In genomic region chr2:104087562-104087961, GRCm38 (mm10) we compare ENCODE assay signal across 29 mouse cellular contexts. TPM values are rescaled to one million over a fixed set of nuclear protein-coding genes. Genes with fewer than 3 reads are reported as not detected.
DNase-seq lines count a peak whose midpoint lies in the region; ATAC-seq and TF ChIP-seq lines count a peak whose summit lies in the region.
"Not testable (repeated sequence)": the region's sequence is repeated elsewhere in the genome, so short reads cannot be mapped to it uniquely, and the experiment has no call there.
"Had no signal": no experiment of that assay in that cellular context is flagged by ENCODE, and none has a peak within 500 bp of the region (broad histone marks: within the 10 kb centered on the region; RNA-seq: fewer than 3 reads in every experiment).

No protein-coding gene starts in this region.

- H3K9me3 ChIP-seq in MEL (replicated peaks; ENCODE audit: insufficient read depth, low read length); liver, embryonic 11.5 days (ENCODE audit: control insufficient read depth, low read length); liver, embryonic 14.5 days (ENCODE audit: control insufficient read depth, low read length); liver, postnatal 0 days (ENCODE audit: low read length): not testable (repeated sequence)

- peak; percentile 33; the same call in 1 of the 2 replicates for ATAC-seq in erythroid progenitor cell, adult 5-6 weeks (replicated peaks; ENCODE audit: low FRiP score, poor library complexity, severe bottlenecking)
- ATAC-seq in liver, embryonic 11.5 days (replicated peaks; ENCODE audit: low FRiP score): peak; percentile 90
- ATAC-seq in liver, embryonic 14.5 days (ENCODE audit: insufficient read depth): peak; percentile 81
- ATAC-seq in liver, postnatal 0 days: peak; percentile 54

- not testable (repeated sequence) for H3K4me2 ChIP-seq in liver, embryonic 11.5 days; liver, embryonic 14.5 days (ENCODE audit: low read depth); liver, postnatal 0 days (ENCODE audit: low read depth, low read length)

- not testable (repeated sequence) for TF ChIP-seq RAD21 in MEL (IDR thresholded peaks at IDR 0.05; ENCODE audit: low read depth, low read length)

- H3K4me3 ChIP-seq in MEL (ENCODE audit: control insufficient read depth in 1 of 2, insufficient read depth in 1 of 2, low read depth in 2 of 2, low read length in 2 of 2); liver, embryonic 11.5 days (ENCODE audit: low read depth, low read length); liver, embryonic 14.5 days (ENCODE audit: insufficient read depth in 1 of 2, low read depth in 2 of 2, low read length in 2 of 2); liver, postnatal 0 days (ENCODE audit: low read depth, low read length): not testable (repeated sequence)

- H3K36me3 ChIP-seq in MEL (ENCODE audit: control insufficient read depth in 1 of 2, insufficient read depth in 2 of 2, low read length in 2 of 2); liver, embryonic 11.5 days (ENCODE audit: control insufficient read depth, insufficient read depth, low read length); liver, embryonic 14.5 days (replicated peaks; ENCODE audit: control insufficient read depth, insufficient read depth, low read depth); liver, postnatal 0 days (replicated peaks; ENCODE audit: insufficient read depth, low read length): not testable (repeated sequence)

- peak; percentile 39 for DNase-seq in MEL (ENCODE audit: low read depth, low spot score)
- peak; percentile 53 for DNase-seq in c-Kit-positive CD71-positive TER-119-positive erythroid progenitor cells, embryonic 14.5 days (ENCODE audit: low spot score)
- DNase-seq in liver, embryonic 11.5 days (ENCODE audit: low spot score); liver, embryonic 14.5 days (ENCODE audit: low read depth in 3 of 3, low spot score in 3 of 3): not testable (repeated sequence)
- DNase-seq in liver, postnatal 0 days: peak; percentile 8

- TF ChIP-seq POLR2A in MEL (IDR thresholded peaks at IDR 0.05; ENCODE audit: control insufficient read depth in 1 of 2, insufficient read depth in 1 of 2, low read depth in 1 of 2, low read length in 2 of 2, poor library complexity in 1 of 2): not testable (repeated sequence)

- not testable (repeated sequence) for H3K27ac ChIP-seq in MEL (ENCODE audit: control insufficient read depth, low read depth, low read length); liver, embryonic 11.5 days (ENCODE audit: low read depth, low read length)
- H3K27ac ChIP-seq in liver, embryonic 14.5 days: peak overlapping the region; percentile 56
- peak overlapping the region; percentile 11; the same call in 1 of the 2 replicates for H3K27ac ChIP-seq in liver, postnatal 0 days (ENCODE audit: low read depth)

- not testable (repeated sequence) for TF ChIP-seq CTCF in MEL (IDR thresholded peaks at IDR 0.05 in 2 of 3, conservative IDR thresholded peaks at IDR 0.05 in 1 of 3; ENCODE audit: control insufficient read depth in 1 of 3, insufficient read depth in 1 of 3, low read depth in 2 of 3, low read length in 3 of 3, poor library complexity in 1 of 3, severe bottlenecking in 1 of 3); liver, embryonic 14.5 days (IDR thresholded peaks at IDR 0.05; ENCODE audit: low read depth); liver, postnatal 0 days (IDR thresholded peaks at IDR 0.05; ENCODE audit: low read depth)

- H3K27me3 ChIP-seq in MEL (ENCODE audit: control insufficient read depth in 1 of 2, insufficient read depth in 2 of 2, low read length in 2 of 2); liver, embryonic 11.5 days (replicated peaks; ENCODE audit: control insufficient read depth, insufficient read depth, low read length); liver, embryonic 14.5 days (ENCODE audit: control insufficient read depth, insufficient read depth, low read length); liver, postnatal 0 days (ENCODE audit: insufficient read depth, low read length): not testable (repeated sequence)

- 40% methylated on average over 1 of the region's 1 CpGs for WGBS in liver, embryonic 11.5 days
- WGBS in liver, embryonic 14.5 days (ENCODE audit: insufficient replicate concordance): 7% methylated on average over 1 of the region's 1 CpGs
- 38% methylated on average over 1 of the region's 1 CpGs for WGBS in liver, postnatal 0 days (ENCODE audit: insufficient replicate concordance)

- H3K9ac ChIP-seq in MEL (ENCODE audit: control insufficient read depth, low read depth, low read length, poor library complexity, severe bottlenecking); liver, embryonic 11.5 days (ENCODE audit: low read depth, low read length); liver, embryonic 14.5 days (replicated peaks); liver, postnatal 0 days (replicated peaks): not testable (repeated sequence)

- not testable (repeated sequence) for H3K4me1 ChIP-seq in MEL (ENCODE audit: control insufficient read depth in 1 of 2, insufficient read depth in 2 of 2, low read length in 2 of 2); liver, embryonic 11.5 days (replicated peaks; ENCODE audit: control insufficient read depth, insufficient read depth, low read length); liver, postnatal 0 days (ENCODE audit: insufficient read depth)
- peaks cover 14 to 26% of the 10 kb centered on the region in 2 experiments for H3K4me1 ChIP-seq in liver, embryonic 14.5 days (replicated peaks; ENCODE audit: control insufficient read depth in 2 of 2, insufficient read depth in 2 of 2, low read length in 1 of 2)

- H3K79me2 ChIP-seq in MEL (ENCODE audit: control insufficient read depth, insufficient read depth, low read length, poor library complexity): not testable (repeated sequence)

- not testable (repeated sequence) for TF ChIP-seq EP300 in MEL (IDR thresholded peaks at IDR 0.05; ENCODE audit: low read depth in 1 of 2, low read length in 2 of 2)
- TF ChIP-seq EP300 in liver, embryonic 14.5 days (IDR thresholded peaks at IDR 0.05; ENCODE audit: low read depth): 0 out of 2 replicates have a peak, but pooled peaks have one; percentile 12
- TF ChIP-seq EP300 in liver, postnatal 0 days (IDR thresholded peaks at IDR 0.05; ENCODE audit: low read depth): 0 out of 2 replicates have a peak, but pooled peaks have one; percentile 10

RNA-seq across cellular contexts. Expression of gene Cd59a, which starts 8.0 kb away (rescaled TPM):
- 0.08 TPM in 1 of 2 replicates, not detected in the other for total RNA-seq in MEL (2012; rRNA removed)
- polyA plus RNA-seq in MEL (2012; ENCODE audit: insufficient read depth in 1 of 2, insufficient read length in 2 of 2, low read depth in 1 of 2, low replicate concordance in 2 of 2, missing spikeins in 1 of 2): under 1 TPM in 1 of 2 experiments, not detected in 1; 0.96 TPM
- total RNA-seq in erythroid progenitor cell, adult 5-6 weeks (2015; ENCODE audit: low replicate concordance): 47.9 and 52.0 TPM in 2 replicates
- total RNA-seq in erythroid progenitor cell, adult 5-6 weeks (2017; ENCODE audit: low replicate concordance): 38.4 and 43.1 TPM in 2 replicates
- 73.4 and 77.6 TPM in 2 replicates for polyA plus RNA-seq in liver, embryonic 11.5 days (2014; fragmentation: Nextera tagmentation; extraction: Ambion mirVana)
- polyA plus RNA-seq in liver, embryonic 14.5 days (2012; rRNA removed): 29.4 and 41.3 TPM in 2 replicates
- 88.5 and 94.7 TPM in 2 replicates for polyA plus RNA-seq in liver, embryonic 14.5 days (2014; fragmentation: Nextera tagmentation; extraction: Ambion mirVana)
- polyA plus RNA-seq in liver, postnatal 0 days (2015; fragmentation: Nextera tagmentation; extraction: Ambion mirVana): 73.8 and 76.9 TPM in 2 replicates

RNA-seq across cellular contexts. Expression of gene Cd59b, which starts 17.9 kb away (rescaled TPM):
- not detected in 2 replicates for total RNA-seq in MEL (2012; rRNA removed)
- under 1 TPM in 1 of 2 experiments, not detected in 1; 0.38 TPM for polyA plus RNA-seq in MEL (2012; ENCODE audit: insufficient read depth in 1 of 2, insufficient read length in 2 of 2, low read depth in 1 of 2, low replicate concordance in 2 of 2, missing spikeins in 1 of 2)
- total RNA-seq in erythroid progenitor cell, adult 5-6 weeks (2015; ENCODE audit: low replicate concordance): 18.4 and 42.8 TPM in 2 replicates
- 15.4 and 29.4 TPM in 2 replicates for total RNA-seq in erythroid progenitor cell, adult 5-6 weeks (2017; ENCODE audit: low replicate concordance)
- polyA plus RNA-seq in liver, embryonic 11.5 days (2014; fragmentation: Nextera tagmentation; extraction: Ambion mirVana): 8.7 and 10.6 TPM in 2 replicates
- polyA plus RNA-seq in liver, embryonic 14.5 days (2012; rRNA removed): 9.3 and 12.2 TPM in 2 replicates
- 14.3 and 16.6 TPM in 2 replicates for polyA plus RNA-seq in liver, embryonic 14.5 days (2014; fragmentation: Nextera tagmentation; extraction: Ambion mirVana)
- 4.4 and 4.5 TPM in 2 replicates for polyA plus RNA-seq in liver, postnatal 0 days (2015; fragmentation: Nextera tagmentation; extraction: Ambion mirVana)
- total RNA-seq: granulocyte monocyte progenitor cell, adult 5-6 weeks had no signal

RNA-seq across cellular contexts. Expression of gene Gm10799, which starts 19.2 kb away (rescaled TPM):
- total RNA-seq in MEL (2012; rRNA removed): not detected in 2 replicates
- polyA plus RNA-seq in MEL (2012; ENCODE audit: insufficient read depth in 1 of 2, insufficient read length in 2 of 2, low read depth in 1 of 2, low replicate concordance in 2 of 2, missing spikeins in 1 of 2): not detected
- not detected in 2 replicates for total RNA-seq in erythroid progenitor cell, adult 5-6 weeks (2015; ENCODE audit: low replicate concordance)
- total RNA-seq in erythroid progenitor cell, adult 5-6 weeks (2017; ENCODE audit: low replicate concordance): not detected in 2 replicates
- not detected in 2 replicates for polyA plus RNA-seq in liver, embryonic 11.5 days (2014; fragmentation: Nextera tagmentation; extraction: Ambion mirVana)
- not detected in 2 replicates for polyA plus RNA-seq in liver, embryonic 14.5 days (2012; rRNA removed)
- not detected in 2 replicates for polyA plus RNA-seq in liver, embryonic 14.5 days (2014; fragmentation: Nextera tagmentation; extraction: Ambion mirVana)
- polyA plus RNA-seq in liver, postnatal 0 days (2015; fragmentation: Nextera tagmentation; extraction: Ambion mirVana): not detected in 2 replicates
- total RNA-seq: adrenal gland, adult 2 months; adrenal gland, postnatal 14 days; adrenal gland, postnatal 4 days; ES-E14; gastrocnemius, adult 18-20 months; gastrocnemius, postnatal 10 days; gastrocnemius, postnatal 36 days; granulocyte monocyte progenitor cell, adult 5-6 weeks; heart, adult 8-10 months; heart, postnatal 25 days; hematopoietic stem cell, adult 5-6 weeks had no signal
- polyA plus RNA-seq: adrenal gland, adult 2 months; embryonic facial prominence, embryonic 12.5 days; embryonic facial prominence, embryonic 15.5 days; erythroblast, embryonic 14.5 days; forebrain, embryonic 10.5 days; forebrain, embryonic 13.5 days; forebrain, embryonic 16.5 days; heart, embryonic 11.5 days; heart, embryonic 14.5 days; heart, postnatal 0 days; hindbrain, embryonic 12.5 days; hindbrain, embryonic 15.5 days; intestine, embryonic 14.5 days had no signal

RNA-seq across cellular contexts. Expression of gene Gm10912, which starts 21.9 kb away (rescaled TPM):
- 0.08 TPM in 1 of 2 replicates, not detected in the other for total RNA-seq in MEL (2012; rRNA removed)
- polyA plus RNA-seq in MEL (2012; ENCODE audit: insufficient read depth in 1 of 2, insufficient read length in 2 of 2, low read depth in 1 of 2, low replicate concordance in 2 of 2, missing spikeins in 1 of 2): under 1 TPM in 1 of 2 experiments, not detected in 1; 0.06 TPM
- 0.84 and 4.7 TPM in 2 replicates for total RNA-seq in erythroid progenitor cell, adult 5-6 weeks (2015; ENCODE audit: low replicate concordance)
- 2.1 TPM in 1 of 2 replicates, not detected in the other for total RNA-seq in erythroid progenitor cell, adult 5-6 weeks (2017; ENCODE audit: low replicate concordance)
- 0.10 TPM in 1 of 2 replicates, not detected in the other for polyA plus RNA-seq in liver, embryonic 11.5 days (2014; fragmentation: Nextera tagmentation; extraction: Ambion mirVana)
- 0.03 and 0.06 TPM in 2 replicates for polyA plus RNA-seq in liver, embryonic 14.5 days (2012; rRNA removed)
- not detected in 2 replicates for polyA plus RNA-seq in liver, embryonic 14.5 days (2014; fragmentation: Nextera tagmentation; extraction: Ambion mirVana)
- 0.11 TPM in 1 of 2 replicates, not detected in the other for polyA plus RNA-seq in liver, postnatal 0 days (2015; fragmentation: Nextera tagmentation; extraction: Ambion mirVana)
- total RNA-seq: ES-E14; hematopoietic stem cell, adult 5-6 weeks had no signal
- polyA plus RNA-seq: embryonic facial prominence, embryonic 12.5 days; erythroblast, embryonic 14.5 days; forebrain, embryonic 10.5 days; forebrain, embryonic 13.5 days; forebrain, embryonic 16.5 days; heart, embryonic 11.5 days; heart, embryonic 14.5 days; hindbrain, embryonic 12.5 days; hindbrain, embryonic 15.5 days; intestine, embryonic 14.5 days had no signal

RNA-seq across cellular contexts. Expression of gene A930018P22Rik, which starts 35.0 kb away (rescaled TPM):
- not detected in 2 replicates for total RNA-seq in MEL (2012; rRNA removed)
- polyA plus RNA-seq in MEL (2012; ENCODE audit: insufficient read depth in 1 of 2, insufficient read length in 2 of 2, low read depth in 1 of 2, low replicate concordance in 2 of 2, missing spikeins in 1 of 2): not detected
- 1.7 TPM in 1 of 2 replicates, not detected in the other for total RNA-seq in erythroid progenitor cell, adult 5-6 weeks (2015; ENCODE audit: low replicate concordance)
- not detected in 2 replicates for total RNA-seq in erythroid progenitor cell, adult 5-6 weeks (2017; ENCODE audit: low replicate concordance)
- polyA plus RNA-seq in liver, embryonic 11.5 days (2014; fragmentation: Nextera tagmentation; extraction: Ambion mirVana): 0.23 TPM in 1 of 2 replicates, not detected in the other
- 0.22 and 0.23 TPM in 2 replicates for polyA plus RNA-seq in liver, embryonic 14.5 days (2012; rRNA removed)
- polyA plus RNA-seq in liver, embryonic 14.5 days (2014; fragmentation: Nextera tagmentation; extraction: Ambion mirVana): 0.63 and 0.93 TPM in 2 replicates
- 0.70 and 1.3 TPM in 2 replicates for polyA plus RNA-seq in liver, postnatal 0 days (2015; fragmentation: Nextera tagmentation; extraction: Ambion mirVana)
- total RNA-seq: ES-E14; granulocyte monocyte progenitor cell, adult 5-6 weeks; hematopoietic stem cell, adult 5-6 weeks had no signal
- polyA plus RNA-seq: embryonic facial prominence, embryonic 12.5 days; embryonic facial prominence, embryonic 15.5 days; forebrain, embryonic 10.5 days; forebrain, embryonic 13.5 days; forebrain, embryonic 16.5 days; heart, embryonic 14.5 days; hindbrain, embryonic 12.5 days; hindbrain, embryonic 15.5 days; intestine, embryonic 14.5 days had no signal

Comparison
In these comparisons a context has a peak if more than half of its experiments do, and no peak if none do; other contexts are left out.
1. ATAC-seq: peak in every context shown above with its lines; median percentile 90 in liver, embryonic 11.5 days; 81 in liver, embryonic 14.5 days; 54 in liver, postnatal 0 days; 33 in erythroid progenitor cell, adult 5-6 weeks.
2. RNA of gene Cd59a, which starts 8.0 kb away (polyA plus RNA-seq): 29.4 to 94.7 TPM in liver, embryonic 14.5 days, 73.8 to 76.9 TPM in liver, postnatal 0 days and 73.4 to 77.6 TPM in liver, embryonic 11.5 days; 0.96 TPM in MEL; every median in the first group is over 10 times any median in the second.